Mouse (Mus musculus) embryonic facial prominence, embryonic 14.5 days (tissue): Measurements from ENCODE around the gene Tbck. TPM values are rescaled to one million over a fixed set of nuclear protein-coding genes. Genes with fewer than 3 reads are reported as not detected.
A peak's percentile ranks its signal among the peaks of the same experiment; 100 is the strongest.

Experiments used
- ATAC-seq: fragments of 200-750 bp; cut with Nextera tagmentation; 2 replicates; pipeline ENCODE4 v1.8.0; 2017; ENCODE audit warnings: low read depth, moderate number of reproducible peaks, moderate TSS enrichment
- DNase-seq: peaks from one replicate; pipeline ENCODE4 v3.0.0-alpha.2; 2015; ENCODE audit warnings: low spot score
- H3K27ac ChIP-seq: fragments of 300-500 bp; sonication (generic); replicated peaks from 2 replicates; pipeline ENCODE4 v1.5.1; 2014; ENCODE audit warnings: low read depth, mild to moderate bottlenecking, low read length, moderate library complexity
- H3K27me3 ChIP-seq: fragments of 300-500 bp; sonication (generic); replicated peaks from 2 replicates; pipeline ENCODE4 v1.6.1; 2014; ENCODE audit warnings: low read length; ENCODE audit not compliant: control insufficient read depth, insufficient read depth
- H3K36me3 ChIP-seq: fragments of 300-500 bp; sonication (generic); 2 replicates; pipeline ENCODE4 v1.6.1; 2014; ENCODE audit warnings: low read length, mixed read lengths; ENCODE audit not compliant: control insufficient read depth, insufficient read depth
- H3K4me1 ChIP-seq: fragments of 300-500 bp; sonication (generic); 2 replicates; pipeline ENCODE4 v1.6.1; 2014; ENCODE audit warnings: antibody characterized with exemption, low read length; ENCODE audit not compliant: control insufficient read depth, insufficient read depth
- H3K4me2 ChIP-seq: fragments of 300-500 bp; sonication (generic); 2 replicates; pipeline ENCODE4 v1.6.1; 2014; ENCODE audit warnings: low read depth, mild to moderate bottlenecking, low read length, moderate library complexity, mixed read lengths
- H3K4me3 ChIP-seq: fragments of 300-500 bp; sonication (generic); 2 replicates; pipeline ENCODE4 v1.5.1; 2014; ENCODE audit warnings: low read depth, mild to moderate bottlenecking, low read length
- H3K9ac ChIP-seq: fragments of 300-500 bp; sonication (generic); 2 replicates; pipeline ENCODE4 v1.6.1; 2014; ENCODE audit warnings: low read depth, mild to moderate bottlenecking, low read length, moderate library complexity, mixed read lengths
- H3K9me3 ChIP-seq: fragments of 300-500 bp; sonication (generic); 2 replicates; pipeline ENCODE4 v1.6.1; 2016; ENCODE audit warnings: low read length; ENCODE audit not compliant: control insufficient read depth
- WGBS: fragments of 180-500 bp; shearing (Covaris S2); extraction: QIAGEN DNeasy Blood & Tissue Kit; methylation state at CpG from one replicate; pipeline ENCODE4 v1.1.7; 2014; 5-methylcytosine and 5-hydroxymethylcytosine counted together
- polyA plus RNA-seq: library from polyadenylated mRNA; unstranded; fragments of >200 nt; fragmentation: Nextera tagmentation; extraction: Ambion mirVana; gene quantifications from 2 replicates; pipeline ENCODE4 v1.2.1, GENCODE M21; 2014

Gene Tbck
- polyA plus RNA-seq, 1 experiment from 2014 or later = 14.1 TPM

- WGBS = 38% methylated on average over 6 of the region's 6 CpGs
- Histone ChIP-seq H3K27ac (no peak overlapping the region), H3K4me2 (no peak overlapping the region), H3K27me3 (no peaks in the 10 kb centered on the region), H3K9ac (no peak overlapping the region), H3K4me1 (peaks cover 17% of the 10 kb centered on the region), H3K4me3 (no peak overlapping the region), H3K36me3 (no peaks in the 10 kb centered on the region), H3K9me3 (no peaks in the 10 kb centered on the region)
- ATAC-seq = peak; percentile 41
- DNase-seq = peak; percentile 67
Measured at GRCm38 (mm10) chr3:132873251-132873650, 189.3 kb downstream of the Tbck start.

- Histone ChIP-seq H3K4me2 (peak overlapping the region; percentile 30), H3K27me3 (no peaks in the 10 kb centered on the region), H3K9me3 (no peaks in the 10 kb centered on the region), H3K36me3 (no peaks in the 10 kb centered on the region), H3K9ac (no peak overlapping the region), H3K27ac (no peak overlapping the region), H3K4me1 (peaks cover 22% of the 10 kb centered on the region), H3K4me3 (no peak overlapping the region)
- DNase-seq (peak; percentile 67), ATAC-seq (peak; percentile 24; the same call in 1 of the 2 replicates)
- WGBS = 29% methylated on average over 14 of the region's 14 CpGs
Measured at GRCm38 (mm10) chr3:132876011-132876708, 192.2 kb downstream of the Tbck start.

GRCm38 (mm10) chr3:132876933-132877676 lies 193.2 kb downstream of the Tbck start:
- Histone ChIP-seq H3K27ac (no peak overlapping the region), H3K4me3 (no peak overlapping the region), H3K4me1 (peaks cover 22% of the 10 kb centered on the region), H3K36me3 (no peaks in the 10 kb centered on the region), H3K9me3 (no peaks in the 10 kb centered on the region), H3K9ac (no peak overlapping the region), H3K4me2 (no peak overlapping the region), H3K27me3 (no peaks in the 10 kb centered on the region)
- peak; percentile 78 for ATAC-seq
- peak; percentile 92 for DNase-seq
- WGBS = 30% methylated on average over 10 of the region's 10 CpGs

GRCm38 (mm10) chr3:132880361-132880760 lies 196.4 kb downstream of the Tbck start:
- Histone ChIP-seq H3K36me3 (no peaks in the 10 kb centered on the region), H3K4me1 (peaks cover 20% of the 10 kb centered on the region), H3K9me3 (no peaks in the 10 kb centered on the region), H3K27me3 (no peaks in the 10 kb centered on the region), H3K4me3 (no peak overlapping the region), H3K9ac (no peak overlapping the region), H3K4me2 (no peak overlapping the region), H3K27ac (no peak overlapping the region)
- DNase-seq (no peak), ATAC-seq (no peak)
- WGBS = 75% methylated on average over 3 of the region's 3 CpGs

- Histone ChIP-seq H3K27me3 (no peaks in the 10 kb centered on the region), H3K4me3 (no peak overlapping the region), H3K9ac (no peak overlapping the region), H3K4me2 (no peak overlapping the region), H3K9me3 (no peaks in the 10 kb centered on the region), H3K27ac (no peak overlapping the region), H3K4me1 (peaks cover 18% of the 10 kb centered on the region), H3K36me3 (no peaks in the 10 kb centered on the region)
- WGBS = 61% methylated on average over 9 of the region's 9 CpGs
- DNase-seq (no peak), ATAC-seq (no peak)
Measured at GRCm38 (mm10) chr3:132880826-132881225, 196.9 kb downstream of the Tbck start.

- 79% methylated on average over 9 of the region's 9 CpGs for WGBS
- Histone ChIP-seq H3K9ac (no peak overlapping the region), H3K9me3 (no peaks in the 10 kb centered on the region), H3K4me1 (0 out of 2 replicates have a peak, but pooled peaks cover 5% of the 10 kb centered on the region), H3K27ac (no peak overlapping the region), H3K27me3 (no peaks in the 10 kb centered on the region), H3K4me2 (no peak overlapping the region), H3K36me3 (no peaks in the 10 kb centered on the region), H3K4me3 (no peak overlapping the region)
- no peak for ATAC-seq
- no peak for DNase-seq
Measured at GRCm38 (mm10) chr3:132883256-132883655, 199.3 kb downstream of the Tbck start.

- ATAC-seq (no peak), DNase-seq (no peak)
- Histone ChIP-seq H3K4me3 (no peak overlapping the region), H3K36me3 (no peaks in the 10 kb centered on the region), H3K27ac (no peak overlapping the region), H3K4me1 (0 out of 2 replicates have a peak, but pooled peaks cover 5% of the 10 kb centered on the region), H3K9ac (no peak overlapping the region), H3K4me2 (no peak overlapping the region), H3K9me3 (no peaks in the 10 kb centered on the region), H3K27me3 (no peaks in the 10 kb centered on the region)
- 72% methylated on average over 10 of the region's 10 CpGs for WGBS
Measured at GRCm38 (mm10) chr3:132884459-132884858, 200.5 kb downstream of the Tbck start.

- Histone ChIP-seq H3K4me2 (no peak overlapping the region), H3K27ac (no peak overlapping the region), H3K9me3 (no peaks in the 10 kb centered on the region), H3K4me3 (no peak overlapping the region), H3K4me1 (no peaks in the 10 kb centered on the region), H3K9ac (no peak overlapping the region), H3K27me3 (no peaks in the 10 kb centered on the region), H3K36me3 (peaks cover 5% of the 10 kb centered on the region; the same call in 1 of the 2 replicates)
- no peak for ATAC-seq
- 84% methylated on average over 6 of the region's 6 CpGs for WGBS
- no peak for DNase-seq
Measured at GRCm38 (mm10) chr3:132886419-132887050, 202.6 kb downstream of the Tbck start.
